Mouse (Mus musculus) heart, postnatal 10 days (tissue): ENCODE measurements around the gene Utp4. TPM values are rescaled to one million over a fixed set of nuclear protein-coding genes. Genes with fewer than 3 reads are reported as not detected.
"Not testable (repeated sequence)": the region's sequence is repeated elsewhere in the genome, so short reads cannot be mapped to it uniquely, and the experiment has no call there.

Experiments used
- DNase-seq, 2 experiments: peaks; one replicate each; pipeline ENCODE4 v3.0.0; 2021
- intact Hi-C: fragments of 180-260 bp; cut with DNase I; formaldehyde crosslinking; loops from one replicate; pipeline ENCODE4 v1.15.1; 2025
- total RNA-seq, 2 experiments: library from RNA; stranded (reverse); gene quantifications; 2 replicates each; pipeline ENCODE4 v1.2.3; 2021

Gene Utp4
- 10 to 100 TPM; 23.8 to 25.0 TPM for total RNA-seq

- intact Hi-C loops = no loop called here
- DNase-seq = peak; percentile 90 to 91
Measured at GRCm38 (mm10) chr8:106893481-106894156, at the start of gene Utp4. TSS of gene Utp4 (plus strand) at chr8:106893636.

DNA sequence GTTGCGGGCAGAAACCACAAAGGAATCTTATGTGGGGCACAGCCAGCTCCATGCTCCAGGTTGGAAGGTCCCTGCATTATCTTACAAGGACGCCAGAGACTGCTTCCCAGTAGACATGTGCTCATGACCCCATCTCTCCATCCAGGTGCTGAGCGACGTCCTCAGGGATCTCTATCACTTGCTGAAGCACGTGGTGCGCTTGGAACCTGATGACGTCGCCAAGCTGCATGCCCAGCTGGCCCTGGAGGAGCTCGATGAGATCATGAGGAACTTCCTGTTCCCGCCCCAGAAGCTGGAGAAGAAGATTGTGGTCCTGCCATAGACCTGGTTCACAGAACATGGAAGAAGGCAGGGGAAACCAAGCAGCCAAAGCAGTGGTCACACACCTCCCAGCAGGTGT lies 43.4 kb upstream of the Utp4 start:
- DNase-seq = peak in 1 of 2 experiments; percentile 10
- intact Hi-C loops = no loop called here

- DNase-seq = peak; percentile 13 to 40
- intact Hi-C loops = no loop called here
Measured at GRCm38 (mm10) chr8:106854534-106855241, 38.7 kb upstream of the Utp4 start.

- DNase-seq = no peak
- intact Hi-C loops = no loop called here
Measured at GRCm38 (mm10) chr8:106855242-106855562, 38.2 kb upstream of the Utp4 start.

- intact Hi-C loops = no loop called here
- DNase-seq = no peak
Measured at GRCm38 (mm10) chr8:106862845-106863244, 30.6 kb upstream of the Utp4 start.

DNA sequence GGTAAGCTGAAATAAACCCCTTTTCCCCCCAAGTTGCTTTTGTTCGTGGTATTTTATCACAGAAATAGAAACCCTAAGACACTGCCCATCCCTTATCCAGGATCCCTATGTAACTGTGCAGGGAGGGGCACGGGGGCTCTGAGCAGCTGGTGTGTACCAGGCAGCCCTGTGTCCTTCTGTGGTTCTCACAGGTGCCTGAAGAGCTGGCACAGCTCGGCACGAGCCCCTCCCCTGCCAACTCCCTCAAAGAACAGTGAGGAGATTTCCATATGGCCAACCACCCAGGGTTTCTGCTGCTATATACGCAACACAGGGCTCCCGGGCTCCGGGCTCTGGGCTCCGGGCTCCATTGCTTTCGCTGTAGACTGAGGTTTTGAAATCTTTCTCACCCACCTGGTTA lies 28.1 kb upstream of the Utp4 start:
- intact Hi-C loops = no loop called here
- DNase-seq = no peak

DNA sequence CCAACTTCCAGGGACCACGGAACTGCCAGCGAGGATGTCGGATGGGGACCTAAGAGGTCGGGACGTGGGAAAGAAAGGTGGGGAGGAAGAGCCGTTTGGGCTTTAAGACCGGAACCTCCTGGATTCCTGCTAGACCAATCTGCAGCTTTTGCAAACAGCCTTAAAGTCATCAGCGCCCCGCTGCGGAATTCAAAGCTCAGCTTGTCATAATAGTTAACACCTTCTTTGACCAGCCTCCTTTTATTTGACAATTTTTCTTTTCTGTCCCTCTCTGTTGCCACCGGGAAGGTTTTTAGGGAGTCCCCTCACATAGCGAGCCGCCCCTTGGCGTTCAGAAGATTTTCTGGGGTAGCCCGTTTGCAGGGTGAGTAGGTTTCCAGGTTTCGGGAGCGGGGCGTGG lies 23.4 kb upstream of the Utp4 start, which contains the start of gene Has3:
Gene Has3 (plus strand): TSS at position 192 of the 400 bp plus-strand sequence.
- intact Hi-C loops = loop anchor here (1.0 to 2.0 kb wide), 2 partner anchors 17 to 152 kb away; no protein-coding TSS in a partner anchor
- DNase-seq = peak; percentile 45 to 52

DNA sequence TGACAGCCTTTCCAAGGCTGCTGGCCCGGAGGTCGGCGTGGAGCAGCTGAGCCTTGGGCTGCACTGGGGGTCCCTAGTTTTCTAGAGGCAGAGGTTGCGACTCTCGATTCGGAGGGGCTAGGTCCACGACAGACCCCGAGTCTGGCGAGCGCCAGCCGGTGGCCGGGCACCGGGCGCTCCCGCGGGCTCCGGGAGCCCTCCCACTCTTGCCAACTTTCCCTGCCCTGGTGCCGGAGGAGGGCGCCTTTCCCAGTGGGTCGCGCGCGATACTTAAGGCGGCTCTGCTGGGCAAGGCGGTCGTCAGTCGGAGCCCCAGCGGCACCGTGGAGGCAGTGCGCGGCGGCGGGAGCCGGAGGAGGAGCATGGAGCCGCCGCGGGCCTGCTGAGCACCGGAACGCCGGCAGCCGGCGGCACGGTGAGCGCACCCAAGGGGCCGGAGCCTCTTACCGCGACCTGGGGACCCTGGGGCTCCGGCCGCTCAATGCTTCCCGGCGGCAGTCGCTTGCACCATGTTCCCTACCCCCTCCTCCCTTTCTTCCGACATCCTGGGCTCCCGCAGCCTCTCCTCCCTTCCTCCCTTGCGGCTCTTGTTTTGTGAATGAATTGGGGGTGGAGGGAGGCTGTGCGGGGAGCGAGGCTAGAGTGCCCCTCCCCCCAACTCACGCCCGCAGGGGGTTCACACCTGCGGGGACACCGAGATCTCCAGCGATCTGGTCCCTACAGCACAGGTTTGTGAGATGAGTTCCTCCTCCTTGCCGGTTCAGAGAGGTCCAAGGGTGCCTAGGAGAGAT lies 22.7 kb upstream of the Utp4 start:
- peak; percentile 72 for DNase-seq
- intact Hi-C loops = loop anchor here (1.0 to 2.0 kb wide), 2 partner anchors 16 to 152 kb away; no protein-coding TSS in a partner anchor

GRCm38 (mm10) chr8:106871328-106871926 lies 22.0 kb upstream of the Utp4 start:
- DNase-seq = peak; percentile 29 to 35
- intact Hi-C loops = loop anchor here (2.0 kb wide), 1 partner anchor 15 kb away; no protein-coding TSS in a partner anchor

- peak; percentile 79 to 85 for DNase-seq
- intact Hi-C loops = loop anchor here (2.0 kb wide), 1 partner anchor 15 kb away; no protein-coding TSS in a partner anchor
Measured at GRCm38 (mm10) chr8:106871931-106872371, 21.5 kb upstream of the Utp4 start.

DNA sequence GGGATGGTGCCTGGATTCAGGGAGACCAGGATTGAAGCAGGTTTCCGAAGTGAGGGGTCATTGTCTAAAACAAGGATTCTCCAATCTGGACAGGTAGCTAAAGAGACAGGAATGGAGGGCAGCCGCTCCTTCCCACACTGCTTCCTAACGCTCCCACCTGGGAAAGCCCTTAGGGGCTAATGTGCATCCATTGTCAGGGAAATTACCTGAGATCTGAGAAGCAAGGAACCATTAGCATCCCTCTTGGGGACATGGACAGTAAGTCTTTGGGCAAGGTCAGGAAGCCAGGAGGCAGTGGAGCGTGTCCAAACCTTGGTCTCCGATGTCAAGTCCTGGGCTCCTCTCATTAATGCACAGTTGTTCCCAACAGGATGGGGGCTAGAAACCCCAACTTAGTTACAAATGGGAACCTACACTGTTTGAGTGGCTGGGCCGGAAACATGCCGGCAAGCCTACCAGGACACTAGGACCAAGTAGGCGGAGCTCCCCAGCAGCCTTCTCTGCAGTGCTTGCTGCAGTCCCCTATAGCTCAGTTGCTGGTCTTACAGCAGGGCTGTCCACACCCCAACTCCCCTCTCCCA lies 20.9 kb upstream of the Utp4 start:
- intact Hi-C loops = no loop called here
- DNase-seq = no peak

DNA sequence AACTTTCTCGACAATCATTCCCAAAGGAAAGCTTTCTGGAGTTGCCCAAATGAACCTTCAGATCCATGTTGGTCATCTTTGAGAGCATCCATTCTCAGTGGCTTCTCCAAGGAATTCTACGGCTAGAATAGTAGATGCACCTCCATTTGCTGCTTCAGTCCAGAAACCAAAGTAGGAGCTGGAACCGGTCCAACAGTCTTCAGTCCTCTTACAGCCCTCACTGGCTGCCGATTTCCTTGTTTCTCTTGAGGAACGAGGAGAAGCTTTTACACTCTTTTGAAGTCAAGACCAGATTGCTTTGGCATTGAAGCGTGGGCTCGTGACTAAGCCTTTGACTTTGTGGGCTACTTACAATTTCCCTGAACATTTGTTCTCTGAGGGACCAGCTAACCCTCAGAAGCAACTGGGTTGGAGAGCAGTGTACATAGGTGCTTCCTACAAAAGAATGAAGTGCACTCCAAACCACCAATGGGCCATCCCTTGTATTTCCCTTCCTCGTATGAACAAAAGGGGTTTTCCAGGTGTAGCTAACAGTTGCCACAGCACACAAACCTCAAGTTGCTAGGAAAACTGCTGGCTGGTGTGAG lies 13.2 kb upstream of the Utp4 start:
- intact Hi-C loops = no loop called here
- no peak for DNase-seq

- DNase-seq, intact Hi-C loops: not testable (repeated sequence)
Measured at GRCm38 (mm10) chr8:106884094-106884493, 9.3 kb upstream of the Utp4 start.

GRCm38 (mm10) chr8:106884826-106885400 lies 8.5 kb upstream of the Utp4 start:
- DNase-seq = not testable (repeated sequence)
- intact Hi-C loops = loop anchor here (5.0 kb wide), 1 partner anchor 188 kb away; no protein-coding TSS in a partner anchor

DNA sequence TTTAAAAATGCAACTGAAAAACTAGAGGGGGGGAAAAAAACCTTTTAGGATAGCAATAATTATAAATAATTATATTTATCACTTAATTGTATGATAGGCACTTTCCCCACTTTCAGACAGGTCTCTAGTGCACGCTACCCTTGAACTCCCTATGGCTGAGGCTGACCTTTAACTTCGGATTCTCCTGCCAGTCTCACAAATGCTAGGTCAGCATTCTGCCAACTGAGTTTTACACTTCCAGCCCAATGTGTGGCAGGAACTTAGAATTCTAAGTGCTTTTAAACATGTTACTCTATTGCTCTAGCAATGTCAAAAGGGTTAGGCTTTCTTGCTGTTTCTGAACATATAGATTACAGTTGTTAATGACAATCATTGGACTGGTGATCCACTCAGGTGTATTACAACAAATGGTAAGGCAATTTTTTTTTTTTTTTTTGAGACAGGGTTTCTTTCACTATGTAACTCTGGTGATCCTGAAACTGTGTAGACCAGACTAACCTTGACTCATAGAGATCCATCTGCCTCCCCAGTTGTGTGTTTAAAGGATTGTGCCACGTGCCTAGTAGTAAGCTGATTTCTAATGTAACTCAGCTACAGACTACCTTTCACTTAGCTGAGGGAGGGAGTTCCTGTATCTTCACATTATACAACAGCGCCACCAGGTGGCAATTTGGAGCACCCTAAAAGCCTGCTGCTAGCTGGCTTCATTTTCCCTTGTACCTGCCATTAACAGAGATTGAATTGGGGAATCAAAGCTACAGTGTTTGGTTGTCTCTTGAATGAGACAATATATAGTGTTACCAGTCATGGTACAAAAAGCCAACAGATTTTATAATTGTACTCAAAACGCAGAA lies 5.9 kb upstream of the Utp4 start:
- peak; percentile 82 to 91 for DNase-seq

DNA sequence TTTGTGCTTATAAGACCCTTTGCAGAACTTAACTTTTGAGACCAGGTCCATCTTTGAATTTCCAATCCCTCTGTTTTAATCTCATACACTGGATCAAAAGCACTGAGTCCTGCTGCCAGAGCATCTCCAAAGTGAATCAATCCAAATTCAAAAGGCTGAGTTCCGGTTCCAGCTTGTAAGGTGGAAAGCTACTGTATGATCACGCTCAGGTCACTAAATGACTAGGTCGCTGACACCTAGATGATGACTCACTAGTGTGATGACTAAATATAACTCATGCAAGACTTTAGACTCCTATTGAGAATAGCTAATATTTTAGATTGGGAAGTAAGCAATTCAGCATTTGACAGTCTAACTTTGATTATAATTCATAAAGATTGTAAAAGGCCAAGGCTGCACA lies 4.6 kb upstream of the Utp4 start:
- DNase-seq = no peak
- intact Hi-C loops = loop anchor here (5.0 kb wide), 1 partner anchor 192 kb away; no protein-coding TSS in a partner anchor

More for the DNA sequence above, 5.9 kb upstream of the Utp4 start:
- intact Hi-C loops = loop anchor here (1.0 to 5.0 kb wide), 3 partner anchors 17 to 190 kb away; partner anchors contain the start of gene Has3

- intact Hi-C loops = no loop called here
- peak; percentile 56 to 58 for DNase-seq
Measured at GRCm38 (mm10) chr8:106892210-106892805, 1.1 kb upstream of the Utp4 start.
